Mouse (Mus musculus) megakaryocyte, embryonic 14.5 days (primary cell): ENCODE measurements around the gene Adh5.

ENCODE experiments used
- FLI1 ChIP-seq: IDR thresholded peaks from 2 replicates; pipeline ENCODE4 v1.6.1; 2012; ENCODE audit warnings: low read length, inconsistent platforms, mixed read lengths
- GATA1 ChIP-seq: IDR thresholded peaks from 3 replicates; pipeline ENCODE4 v1.6.1; 2012; ENCODE audit warnings: mixed read lengths, low read length, inconsistent platforms, borderline replicate concordance

DNA sequence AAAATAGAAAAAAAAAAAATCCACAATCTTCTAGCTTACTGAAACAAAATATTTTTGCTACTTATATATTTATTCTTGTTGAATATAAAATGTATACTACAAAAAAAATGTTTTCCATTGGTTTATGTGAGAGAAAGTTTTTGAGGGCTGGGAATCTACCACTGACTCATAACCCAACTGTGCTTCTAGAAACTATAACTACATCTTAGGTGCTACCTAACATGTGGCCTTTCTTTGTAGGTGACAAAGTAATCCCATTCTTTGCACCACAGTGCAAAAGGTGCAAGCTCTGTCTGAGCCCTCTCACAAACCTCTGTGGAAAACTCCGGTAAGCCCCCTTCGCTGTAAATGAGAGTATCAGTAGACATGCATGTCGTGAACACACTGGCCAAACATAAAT is 22.5 kb upstream of the Adh5 start:
- no peak for TF ChIP-seq GATA1
- no peak for TF ChIP-seq FLI1
